13 mouse cellular contexts compared by ENCODE assay signal in the genomic region with DNA sequence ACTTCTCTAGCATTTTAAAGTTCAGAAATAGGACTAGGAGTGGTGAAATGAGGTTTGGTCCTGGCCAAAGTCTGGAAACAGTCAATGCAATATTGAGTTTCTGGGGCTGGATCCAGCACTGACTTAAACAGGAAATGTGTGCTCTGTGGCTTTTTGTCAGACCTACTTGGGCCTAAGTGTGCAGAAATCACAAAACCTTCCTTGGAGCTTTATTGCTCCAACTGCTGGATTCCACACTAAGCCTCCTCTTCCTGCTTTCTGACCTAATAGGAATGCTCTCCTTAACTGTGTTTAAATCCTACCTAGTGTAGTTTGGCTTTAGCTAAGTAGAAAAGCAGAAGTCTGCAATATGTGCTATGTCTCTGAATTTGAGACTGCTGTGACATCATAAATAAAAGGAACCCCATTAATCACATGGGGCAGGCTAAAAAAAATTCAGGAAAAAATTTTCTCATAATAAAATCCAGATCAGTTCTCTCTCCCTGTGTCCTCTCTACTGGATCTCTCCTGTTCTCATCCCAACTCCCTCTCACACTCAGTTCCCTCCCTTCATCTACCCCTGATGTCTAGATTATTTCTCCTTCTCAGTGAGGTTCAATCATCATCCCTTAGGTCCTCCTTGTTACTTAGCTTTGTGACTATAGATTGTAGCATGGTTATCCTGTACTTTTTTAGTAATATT.
A peak's percentile ranks its signal among the peaks of the same experiment; 100 is the strongest.
DNase-seq lines count a peak whose midpoint lies in the region; ATAC-seq and TF ChIP-seq lines count a peak whose summit lies in the region.
"Had no signal": no experiment of that assay in that cellular context is flagged by ENCODE, and none has a peak within 500 bp of the region (broad histone marks: within the 10 kb centered on the region; RNA-seq: fewer than 3 reads in every experiment).

No protein-coding gene starts in this region.

- H3ac ChIP-seq in myocyte (ENCODE audit: control insufficient read depth, insufficient read length): no peak overlapping the region

- TF ChIP-seq POLR2A in myocyte (IDR thresholded peaks at IDR 0.05; ENCODE audit: insufficient read length, low read depth): no peak

- H3K4me2 ChIP-seq in kidney, postnatal 0 days (ENCODE audit: low read length): no peak overlapping the region
- no peak overlapping the region for H3K4me2 ChIP-seq in embryonic facial prominence, embryonic 14.5 days (ENCODE audit: low read depth, low read length)
- H3K4me2 ChIP-seq in heart, embryonic 16.5 days (ENCODE audit: low read depth, low read length): no peak overlapping the region
- peak overlapping the region; percentile 48 for H3K4me2 ChIP-seq in myocyte (ENCODE audit: low read depth)

- H3K9me3 ChIP-seq in kidney, postnatal 0 days (replicated peaks; ENCODE audit: low read length): no peaks in the 10 kb centered on the region
- H3K9me3 ChIP-seq in embryonic facial prominence, embryonic 14.5 days (ENCODE audit: control insufficient read depth, low read length): no peaks in the 10 kb centered on the region
- H3K9me3 ChIP-seq in heart, embryonic 16.5 days (replicated peaks; ENCODE audit: control insufficient read depth, low read length): no peaks in the 10 kb centered on the region

- no peak overlapping the region for H3K4me3 ChIP-seq in kidney, postnatal 0 days (replicated peaks; ENCODE audit: low read depth, low read length)
- no peak overlapping the region for H3K4me3 ChIP-seq in embryonic facial prominence, embryonic 14.5 days (ENCODE audit: low read depth, low read length)
- no peak overlapping the region for H3K4me3 ChIP-seq in heart, embryonic 16.5 days (ENCODE audit: low read length)
- H3K4me3 ChIP-seq in myocyte: no peak overlapping the region
- H3K4me3 ChIP-seq: erythroblast, embryonic 14.5 days had no signal

- H3K4me1 ChIP-seq in kidney, postnatal 0 days (replicated peaks; ENCODE audit: insufficient read depth, low read length): no peaks in the 10 kb centered on the region
- H3K4me1 ChIP-seq in embryonic facial prominence, embryonic 14.5 days (ENCODE audit: control insufficient read depth, insufficient read depth, low read length): no peaks in the 10 kb centered on the region
- H3K4me1 ChIP-seq in heart, embryonic 16.5 days (ENCODE audit: control insufficient read depth, insufficient read depth, low read length): no peaks in the 10 kb centered on the region

- ATAC-seq in kidney, postnatal 0 days (replicated peaks; ENCODE audit: low FRiP score, low read depth): no peak
- peak; percentile 89 for ATAC-seq in embryonic facial prominence, embryonic 14.5 days (ENCODE audit: low read depth)
- ATAC-seq in heart, embryonic 16.5 days (replicated peaks; ENCODE audit: extremely low read depth, insufficient read depth, low FRiP score): 0 out of 2 replicates have a peak, but pooled peaks have one; percentile 28

- H3K79me2 ChIP-seq in myocyte (ENCODE audit: control insufficient read depth, insufficient read depth): no peaks in the 10 kb centered on the region

- DNase-seq in kidney, postnatal 0 days (ENCODE audit: low spot score): peak; percentile 71
- no peak for DNase-seq in kidney, postnatal 36 days
- DNase-seq in embryonic facial prominence, embryonic 14.5 days (ENCODE audit: low spot score): peak; percentile 92
- DNase-seq in right cerebral cortex, postnatal 10 days (ENCODE audit: low spot score in 2 of 2): no peak
- DNase-seq in c-Kit-positive CD71-positive TER-119-positive erythroid progenitor cells, embryonic 14.5 days (ENCODE audit: low spot score): no peak
- no peak for DNase-seq in ovary, postnatal 36 days (ENCODE audit: low spot score)
- DNase-seq: cerebellum, adult 11-12 months; kidney, adult 8-10 months; right cerebral cortex, postnatal 25 days; thymus, adult 2 months had no signal

- no peak overlapping the region for H3K9ac ChIP-seq in kidney, postnatal 0 days (ENCODE audit: low read depth, low read length)
- no peak overlapping the region for H3K9ac ChIP-seq in embryonic facial prominence, embryonic 14.5 days (ENCODE audit: low read depth, low read length)
- no peak overlapping the region for H3K9ac ChIP-seq in heart, embryonic 16.5 days (ENCODE audit: low read length)

- H3K27me3 ChIP-seq in kidney, postnatal 0 days (ENCODE audit: insufficient read depth, low read length): no peaks in the 10 kb centered on the region
- H3K27me3 ChIP-seq in embryonic facial prominence, embryonic 14.5 days (replicated peaks; ENCODE audit: control insufficient read depth, insufficient read depth, low read length): no peaks in the 10 kb centered on the region
- no peaks in the 10 kb centered on the region for H3K27me3 ChIP-seq in heart, embryonic 16.5 days (ENCODE audit: control insufficient read depth, insufficient read depth, low read length)
- H3K27me3 ChIP-seq in myocyte (ENCODE audit: control insufficient read depth, insufficient read depth, insufficient read length): no peaks in the 10 kb centered on the region

- H3K27ac ChIP-seq in kidney, postnatal 0 days: no peak overlapping the region
- peak overlapping the region; percentile 66 for H3K27ac ChIP-seq in embryonic facial prominence, embryonic 14.5 days (replicated peaks; ENCODE audit: low read depth, low read length)
- H3K27ac ChIP-seq in heart, embryonic 16.5 days (ENCODE audit: low read length): peak overlapping the region; percentile 35

- no peak for TF ChIP-seq CTCF in kidney, postnatal 0 days (IDR thresholded peaks at IDR 0.05; ENCODE audit: low read depth)

- no peaks in the 10 kb centered on the region for H3K36me3 ChIP-seq in kidney, postnatal 0 days (ENCODE audit: insufficient read depth, low read length)
- H3K36me3 ChIP-seq in embryonic facial prominence, embryonic 14.5 days (ENCODE audit: control insufficient read depth, insufficient read depth, low read length): no peaks in the 10 kb centered on the region
- no peaks in the 10 kb centered on the region for H3K36me3 ChIP-seq in heart, embryonic 16.5 days (ENCODE audit: control insufficient read depth, insufficient read depth)
- H3K36me3 ChIP-seq in myocyte (ENCODE audit: control insufficient read depth, insufficient read depth): no peaks in the 10 kb centered on the region

TF ChIP-seq in myocyte, 11 proteins besides CTCF, POLR2A, EP300 and RAD21:
- TF ChIP-seq USF1 (IDR thresholded peaks at IDR 0.05; ENCODE audit: low read depth): peak; percentile 35
- TF ChIP-seq E2F4 (IDR thresholded peaks at IDR 0.05; ENCODE audit: insufficient read depth): no peak
- 0 out of 2 replicates have a peak, but pooled peaks have one; percentile 19 for TF ChIP-seq CEBPB (IDR thresholded peaks at IDR 0.05; ENCODE audit: insufficient read depth, poor library complexity, severe bottlenecking)
- TF ChIP-seq MYOD1 (IDR thresholded peaks at IDR 0.05; ENCODE audit: control insufficient read depth in 1 of 3, insufficient read length in 2 of 3, low read depth in 2 of 3): no peak

Comparison
In these comparisons a context has a peak if more than half of its experiments do, and no peak if none do; other contexts are left out.
1. DNase-seq: peak in kidney, postnatal 0 days (single experiment) and embryonic facial prominence, embryonic 14.5 days (single experiment); none in kidney, postnatal 36 days (0 of 2), right cerebral cortex, postnatal 10 days (0 of 2), c-Kit-positive CD71-positive TER-119-positive erythroid progenitor cells, embryonic 14.5 days (single experiment) and ovary, postnatal 36 days (single experiment).